Mouse (Mus musculus) layer of hippocampus, postnatal 14 days (tissue): ENCODE results near the gene Supt6. TPM values are rescaled to one million over a fixed set of nuclear protein-coding genes. Genes with fewer than 3 reads are reported as not detected.
A peak's percentile ranks its signal among the peaks of the same experiment; 100 is the strongest.

Experiments used
- DNase-seq, 2 experiments: peaks; one replicate each; pipeline ENCODE4 v3.0.0; 2021 to 2022; ENCODE audit warnings: low spot score in 2 of 2, mixed read lengths in 1 of 2
- total RNA-seq, 2 experiments: library from RNA; stranded (reverse); gene quantifications; 2 replicates each; pipeline ENCODE4 v1.2.3; 2021

Gene Supt6
- total RNA-seq, 2 experiments from 2014 or later, result 102 to 112 TPM

GRCm38 (mm10) chr11:78168541-78169468 lies 77.0 kb downstream of the Supt6 start:
- DNase-seq, result no peak

- DNase-seq, result no peak
Measured at GRCm38 (mm10) chr11:78167257-78167959, 78.4 kb downstream of the Supt6 start.

- no peak for DNase-seq
Measured at GRCm38 (mm10) chr11:78166640-78167039, 79.1 kb downstream of the Supt6 start.

- DNase-seq, result no peak
Measured at GRCm38 (mm10) chr11:78166161-78166560, 79.6 kb downstream of the Supt6 start.

GRCm38 (mm10) chr11:78165761-78166109 lies 80.1 kb downstream of the Supt6 start:
- DNase-seq, result no peak

- DNase-seq, result peak; percentile 71 to 76
Measured at GRCm38 (mm10) chr11:78164924-78165760, 80.6 kb downstream of the Supt6 start, which contains the start of gene Traf4. TSS of gene Traf4 (minus strand) at chr11:78165589.

- no peak for DNase-seq
Measured at GRCm38 (mm10) chr11:78164604-78164923, 81.2 kb downstream of the Supt6 start.

- DNase-seq, result peak in 1 of 2 experiments; percentile 53
Measured at GRCm38 (mm10) chr11:78163681-78164603, 81.8 kb downstream of the Supt6 start.

- DNase-seq, result no peak
Measured at GRCm38 (mm10) chr11:78163045-78163444, 82.7 kb downstream of the Supt6 start.

- DNase-seq, result peak in 1 of 2 experiments; percentile 82
Measured at GRCm38 (mm10) chr11:78162504-78162903, 83.3 kb downstream of the Supt6 start.

GRCm38 (mm10) chr11:78161968-78162367 lies 83.8 kb downstream of the Supt6 start:
- peak in 1 of 2 experiments; percentile 69 for DNase-seq

GRCm38 (mm10) chr11:78161169-78161568 lies 84.6 kb downstream of the Supt6 start:
- DNase-seq, result no peak

- no peak for DNase-seq
Measured at GRCm38 (mm10) chr11:78160675-78161074, 85.1 kb downstream of the Supt6 start.

GRCm38 (mm10) chr11:78160171-78160570 lies 85.6 kb downstream of the Supt6 start:
- no peak for DNase-seq

GRCm38 (mm10) chr11:78159557-78159956 lies 86.2 kb downstream of the Supt6 start:
- DNase-seq, result no peak

- DNase-seq, result peak; percentile 81 to 88
Measured at GRCm38 (mm10) chr11:78159096-78159495, 86.7 kb downstream of the Supt6 start.
